In the genomic region with DNA sequence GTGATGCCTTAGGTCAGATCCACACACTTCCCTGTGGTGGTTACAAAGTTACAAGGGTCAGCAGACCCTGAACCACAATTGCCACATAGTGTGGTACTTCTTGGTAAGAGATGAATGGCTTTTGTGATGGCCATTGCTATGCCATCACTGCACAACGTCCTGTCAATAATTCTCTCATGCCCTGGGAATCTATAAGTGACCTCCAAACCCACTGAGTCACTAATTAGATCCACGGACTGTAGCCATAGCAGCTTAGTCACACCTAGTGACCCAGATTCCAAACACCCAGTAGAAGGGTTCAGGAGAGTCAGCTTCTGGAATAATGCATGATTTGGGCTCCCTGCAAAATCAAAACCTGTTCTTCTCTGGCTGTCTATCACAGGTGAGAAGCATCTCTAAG, we compare ENCODE assay signal across 17 mouse cellular contexts. TPM values are rescaled to one million over a fixed set of nuclear protein-coding genes. Genes with fewer than 3 reads are reported as not detected.
"Had no signal": no experiment of that assay in that cellular context is flagged by ENCODE, and none has a peak within 500 bp of the region (broad histone marks: within the 10 kb centered on the region; RNA-seq: fewer than 3 reads in every experiment).

No protein-coding gene starts in this region.

- H3K4me2 ChIP-seq: limb, embryonic 12.5 days; neural tube, embryonic 15.5 days had no signal

- H3K9ac ChIP-seq: limb, embryonic 12.5 days; liver, embryonic 14.5 days; neural tube, embryonic 15.5 days had no signal

- H3K9me3 ChIP-seq: limb, embryonic 12.5 days; midbrain, embryonic 10.5 days; neural tube, embryonic 15.5 days had no signal

- DNase-seq: kidney, adult 11 months; layer of hippocampus, adult 9-11 months; layer of hippocampus, postnatal 36 days; liver; lung, adult 2 months; lung, postnatal 4 days; midbrain, embryonic 14.5 days; right cerebral cortex, adult 18-20 months; right cerebral cortex, postnatal 25 days; thymus, postnatal 36 days had no signal

- H3K27ac ChIP-seq: limb, embryonic 12.5 days; liver, embryonic 14.5 days; midbrain, embryonic 10.5 days; neural tube, embryonic 15.5 days had no signal

- H3K4me3 ChIP-seq: limb, embryonic 12.5 days; midbrain, embryonic 10.5 days; myocyte; neural tube, embryonic 15.5 days had no signal

- H3K27me3 ChIP-seq: limb, embryonic 12.5 days; neural tube, embryonic 15.5 days had no signal

- ATAC-seq: lung, postnatal 0 days had no signal

RNA-seq across cellular contexts. Expression of a gene that starts 40.8 kb away (rescaled TPM):
- polyA plus RNA-seq: small intestine, adult 2 months had no signal
